Mouse (Mus musculus): ENCODE measurements around the gene 2310007B03Rik. TPM values are rescaled to one million over a fixed set of nuclear protein-coding genes. Genes with fewer than 3 reads are reported as not detected.

The 2310007B03Rik gene
- polyA plus RNA-seq, 1 experiment: 0.88 TPM

DNA sequence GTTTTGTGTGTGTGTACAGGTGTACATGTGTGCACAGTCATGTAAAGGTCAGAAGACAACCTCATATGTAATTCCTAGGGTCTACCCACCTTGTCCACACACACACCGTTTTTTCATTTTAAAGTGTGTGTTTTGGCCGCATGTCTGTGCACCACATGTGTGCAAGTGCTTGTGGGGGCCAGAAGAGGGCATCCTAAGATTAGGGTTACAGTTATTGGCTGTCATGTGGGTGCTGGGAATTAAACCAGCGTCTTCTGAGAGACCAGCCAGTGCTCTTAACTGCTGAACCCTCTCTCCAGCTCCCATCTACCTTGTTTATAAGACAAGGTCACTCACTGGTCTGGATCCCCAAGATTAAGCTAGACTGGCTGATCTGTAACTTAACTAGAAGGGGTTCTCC lies 34.2 kb upstream of the 2310007B03Rik start:
- no peak overlapping the region for H3K4me3 ChIP-seq (ENCODE audit: control insufficient read depth, insufficient read depth, low read length)
- no peak overlapping the region for H3K27ac ChIP-seq (ENCODE audit: control insufficient read depth, insufficient read depth, low read length)
- H3K27me3 ChIP-seq (ENCODE audit: control insufficient read depth, insufficient read depth, low read length): no peaks in the 10 kb centered on the region
- 94% methylated on average over 3 of the region's 3 CpGs for WGBS
- TF ChIP-seq CTCF (IDR thresholded peaks at IDR 0.05; ENCODE audit: borderline replicate concordance, control insufficient read depth, extremely low read depth, insufficient read depth, low read length, poor library complexity) (no peak), POLR2A (IDR thresholded peaks at IDR 0.05; ENCODE audit: control insufficient read depth, extremely low read depth, insufficient read depth, low read length, poor library complexity) (no peak)
- H3K4me1 ChIP-seq (replicated peaks; ENCODE audit: control insufficient read depth, insufficient read depth, low read length): no peaks in the 10 kb centered on the region
- H3K36me3 ChIP-seq (ENCODE audit: control insufficient read depth, insufficient read depth, low read length): no peaks in the 10 kb centered on the region
- DNase-seq: no peak

DNA sequence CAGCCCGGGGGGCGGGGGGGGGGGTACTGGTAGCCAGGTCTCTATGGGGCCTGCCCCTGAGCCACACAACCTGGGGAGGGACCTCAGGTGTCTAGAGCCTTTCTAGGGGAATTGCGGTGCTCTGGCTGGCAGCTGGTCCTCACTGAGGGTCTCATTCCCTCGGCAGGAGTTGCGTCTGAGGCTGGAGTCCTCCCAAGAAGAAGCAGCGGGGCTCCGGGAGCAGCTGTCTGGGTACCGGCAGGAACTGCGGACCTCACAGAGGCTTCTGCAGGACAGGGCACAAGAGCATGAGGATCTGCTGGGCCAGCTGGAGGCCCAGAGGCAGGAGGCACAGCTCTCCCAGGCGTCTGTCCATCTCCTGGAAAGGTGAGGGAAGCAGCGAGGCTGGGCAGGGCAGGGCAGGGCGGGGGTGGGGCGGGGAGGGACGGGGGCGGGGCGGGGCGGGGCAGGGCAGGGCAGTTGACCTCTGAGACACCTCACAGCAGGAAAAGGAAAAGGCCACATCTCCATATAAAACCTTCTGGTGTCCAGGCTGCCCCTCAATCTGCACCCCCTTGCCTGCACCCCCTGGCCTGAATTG lies 30.1 kb upstream of the 2310007B03Rik start:
- WGBS: 32% methylated on average over 11 of the region's 17 CpGs
- no peak for DNase-seq
- H3K27me3 ChIP-seq (ENCODE audit: control insufficient read depth, insufficient read depth, low read length): no peaks in the 10 kb centered on the region
- H3K4me1 ChIP-seq (replicated peaks; ENCODE audit: control insufficient read depth, insufficient read depth, low read length): no peaks in the 10 kb centered on the region
- H3K36me3 ChIP-seq (ENCODE audit: control insufficient read depth, insufficient read depth, low read length): no peaks in the 10 kb centered on the region
- no peak overlapping the region for H3K27ac ChIP-seq (ENCODE audit: control insufficient read depth, insufficient read depth, low read length)
- TF ChIP-seq CTCF (IDR thresholded peaks at IDR 0.05; ENCODE audit: borderline replicate concordance, control insufficient read depth, extremely low read depth, insufficient read depth, low read length, poor library complexity) (no peak), POLR2A (IDR thresholded peaks at IDR 0.05; ENCODE audit: control insufficient read depth, extremely low read depth, insufficient read depth, low read length, poor library complexity) (no peak)
- no peak overlapping the region for H3K4me3 ChIP-seq (ENCODE audit: control insufficient read depth, insufficient read depth, low read length)

DNA sequence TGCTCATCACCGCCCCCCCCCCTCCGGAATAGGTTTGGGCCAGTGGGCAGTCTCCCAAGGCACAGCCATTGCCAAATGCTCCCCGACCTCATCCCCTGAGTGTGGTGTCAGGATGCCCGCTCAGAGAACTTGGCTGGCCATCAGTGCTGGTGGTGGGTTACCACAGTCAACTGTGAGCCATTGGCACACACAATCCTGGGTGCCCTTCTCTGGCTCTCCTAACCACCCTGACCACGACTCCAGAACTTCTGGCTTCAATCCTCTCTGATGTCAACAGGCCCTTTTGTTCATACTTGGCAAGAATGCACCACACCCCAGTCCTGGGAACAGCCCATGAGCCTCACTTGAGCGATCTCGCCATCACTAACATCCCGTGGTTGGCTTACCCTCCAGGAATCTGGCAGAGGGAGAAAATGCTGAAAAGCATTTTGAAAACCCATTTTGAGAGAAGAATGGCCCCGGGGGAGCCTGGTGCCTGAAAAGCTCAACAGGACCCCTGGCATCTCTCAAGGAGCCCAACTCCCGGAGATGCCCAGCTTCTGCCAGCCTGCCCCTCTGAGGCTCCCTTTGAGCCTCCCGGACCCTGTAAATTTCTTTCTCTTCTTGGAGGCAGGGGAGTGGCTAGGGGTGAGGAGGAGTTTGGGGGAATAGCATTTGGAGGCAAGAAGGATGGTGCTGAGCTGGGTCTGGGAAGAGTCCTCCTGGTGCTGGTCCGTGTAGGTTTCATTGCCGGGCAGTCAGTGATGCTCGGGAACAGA lies 23.5 kb upstream of the 2310007B03Rik start:
- no peaks in the 10 kb centered on the region for H3K36me3 ChIP-seq (ENCODE audit: control insufficient read depth, insufficient read depth, low read length)
- H3K27ac ChIP-seq (ENCODE audit: control insufficient read depth, insufficient read depth, low read length): no peak overlapping the region

DNA sequence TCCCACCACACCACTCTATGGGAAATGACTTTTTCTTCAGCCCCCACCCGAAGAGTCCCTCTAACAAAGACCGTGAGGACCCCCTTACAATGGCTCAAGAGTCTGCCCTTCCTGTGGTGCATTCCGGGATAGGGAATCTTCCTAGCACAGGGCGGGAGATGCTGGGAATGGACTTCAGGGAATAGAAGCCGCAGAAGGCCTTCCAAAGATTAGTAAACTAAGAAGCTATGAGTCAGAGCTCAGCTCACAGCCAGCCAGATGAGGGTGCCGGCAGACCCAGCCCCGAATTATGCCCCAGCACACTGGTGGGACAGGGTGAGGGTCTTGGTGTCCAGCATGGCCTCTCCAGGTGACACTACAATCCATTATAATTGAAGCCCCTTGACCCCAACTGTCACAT lies 21.5 kb upstream of the 2310007B03Rik start:
- Histone ChIP-seq H3K4me3 (ENCODE audit: control insufficient read depth, insufficient read depth, low read length) (no peak overlapping the region), H3K36me3 (ENCODE audit: control insufficient read depth, insufficient read depth, low read length) (no peaks in the 10 kb centered on the region), H3K27me3 (ENCODE audit: control insufficient read depth, insufficient read depth, low read length) (peaks cover 2% of the 10 kb centered on the region; the same call in 1 of the 2 replicates), H3K27ac (ENCODE audit: control insufficient read depth, insufficient read depth, low read length) (no peak overlapping the region), H3K4me1 (replicated peaks; ENCODE audit: control insufficient read depth, insufficient read depth, low read length) (no peaks in the 10 kb centered on the region)
- TF ChIP-seq CTCF (IDR thresholded peaks at IDR 0.05; ENCODE audit: borderline replicate concordance, control insufficient read depth, extremely low read depth, insufficient read depth, low read length, poor library complexity) (no peak), POLR2A (IDR thresholded peaks at IDR 0.05; ENCODE audit: control insufficient read depth, extremely low read depth, insufficient read depth, low read length, poor library complexity) (no peak)
- 94% methylated on average over 7 of the region's 7 CpGs for WGBS
- no peak for DNase-seq

More for the DNA sequence above, 23.5 kb upstream of the 2310007B03Rik start:
- no peak for TF ChIP-seq POLR2A (IDR thresholded peaks at IDR 0.05; ENCODE audit: control insufficient read depth, extremely low read depth, insufficient read depth, low read length, poor library complexity)
- no peak for TF ChIP-seq CTCF (IDR thresholded peaks at IDR 0.05; ENCODE audit: borderline replicate concordance, control insufficient read depth, extremely low read depth, insufficient read depth, low read length, poor library complexity)
- no peaks in the 10 kb centered on the region for H3K27me3 ChIP-seq (ENCODE audit: control insufficient read depth, insufficient read depth, low read length)
- DNase-seq: no peak
- H3K4me1 ChIP-seq (replicated peaks; ENCODE audit: control insufficient read depth, insufficient read depth, low read length): no peaks in the 10 kb centered on the region
- 79% methylated on average over 14 of the region's 14 CpGs for WGBS
- H3K4me3 ChIP-seq (ENCODE audit: control insufficient read depth, insufficient read depth, low read length): no peak overlapping the region

DNA sequence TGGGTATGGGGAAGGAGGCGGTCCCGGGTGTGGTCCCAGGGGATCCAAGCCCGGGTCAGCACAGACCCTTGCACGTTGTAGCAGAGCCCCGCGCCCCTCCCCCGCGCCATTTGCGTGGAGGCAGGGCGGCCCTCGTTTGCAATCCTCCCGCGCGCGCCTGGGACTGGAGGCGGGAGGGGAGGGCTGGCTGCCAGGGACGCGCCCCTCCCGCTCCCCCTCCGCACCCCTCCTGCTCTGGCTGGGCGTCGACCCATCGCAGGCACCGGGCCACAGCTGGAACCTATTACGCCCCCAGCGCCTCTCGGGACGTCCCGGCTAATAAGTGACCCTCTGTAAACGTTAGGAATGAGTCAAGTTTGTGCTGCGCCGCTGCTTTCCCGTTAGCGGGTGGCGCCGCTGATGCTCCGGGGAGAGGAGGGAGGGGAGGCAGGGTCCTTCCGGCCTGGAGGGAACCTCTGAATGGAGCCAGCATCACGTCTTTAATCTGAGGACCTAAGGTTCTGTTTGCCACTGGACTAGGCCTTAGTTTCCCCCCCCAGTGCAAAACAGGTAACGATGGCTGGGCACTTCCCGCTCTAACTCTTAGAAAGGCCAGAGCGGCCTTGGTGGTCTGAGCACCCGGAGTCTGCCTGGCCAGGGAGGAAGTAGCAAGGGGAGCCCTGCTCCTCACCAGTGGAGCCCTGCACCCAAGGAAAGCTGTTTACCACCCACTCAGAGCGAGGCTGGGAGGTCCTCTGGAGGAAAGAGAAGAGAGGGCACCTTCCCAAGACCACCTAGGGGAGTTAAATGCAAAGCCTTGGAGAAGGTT lies 16.0 kb upstream of the 2310007B03Rik start:
- DNase-seq: no peak
- no peak overlapping the region for H3K4me3 ChIP-seq (ENCODE audit: control insufficient read depth, insufficient read depth, low read length)
- H3K36me3 ChIP-seq (ENCODE audit: control insufficient read depth, insufficient read depth, low read length): no peaks in the 10 kb centered on the region
- no peaks in the 10 kb centered on the region for H3K4me1 ChIP-seq (replicated peaks; ENCODE audit: control insufficient read depth, insufficient read depth, low read length)
- TF ChIP-seq CTCF (IDR thresholded peaks at IDR 0.05; ENCODE audit: borderline replicate concordance, control insufficient read depth, extremely low read depth, insufficient read depth, low read length, poor library complexity) (no peak), POLR2A (IDR thresholded peaks at IDR 0.05; ENCODE audit: control insufficient read depth, extremely low read depth, insufficient read depth, low read length, poor library complexity) (no peak)
- 4% methylated on average over 44 of the region's 44 CpGs for WGBS
- peaks cover 5% of the 10 kb centered on the region; the same call in 1 of the 2 replicates for H3K27me3 ChIP-seq (ENCODE audit: control insufficient read depth, insufficient read depth, low read length)
- H3K27ac ChIP-seq (ENCODE audit: control insufficient read depth, insufficient read depth, low read length): no peak overlapping the region

DNA sequence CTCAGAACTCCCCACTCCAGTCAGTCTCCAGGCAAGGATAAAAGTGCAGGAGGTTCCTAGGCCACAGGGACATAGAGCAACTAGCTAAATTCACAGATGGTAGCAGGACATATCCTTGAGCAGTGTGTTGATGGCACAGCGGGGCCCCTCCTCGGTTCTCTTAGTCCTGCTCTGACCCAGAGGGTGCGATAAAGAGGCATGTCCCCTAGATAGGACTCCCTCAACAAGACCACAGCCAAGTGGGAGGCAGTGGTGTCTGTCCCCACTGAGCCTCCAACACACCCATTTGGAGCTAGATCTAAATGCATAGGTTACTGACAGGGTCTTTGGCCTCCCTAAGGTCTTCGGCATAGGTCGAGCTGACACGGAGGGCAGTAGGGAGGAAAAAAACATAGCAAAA lies 15.1 kb upstream of the 2310007B03Rik start:
- Histone ChIP-seq H3K27ac (ENCODE audit: control insufficient read depth, insufficient read depth, low read length) (no peak overlapping the region), H3K36me3 (ENCODE audit: control insufficient read depth, insufficient read depth, low read length) (no peaks in the 10 kb centered on the region), H3K4me1 (replicated peaks; ENCODE audit: control insufficient read depth, insufficient read depth, low read length) (no peaks in the 10 kb centered on the region), H3K4me3 (ENCODE audit: control insufficient read depth, insufficient read depth, low read length) (no peak overlapping the region), H3K27me3 (ENCODE audit: control insufficient read depth, insufficient read depth, low read length) (peaks cover 5% of the 10 kb centered on the region; the same call in 1 of the 2 replicates)
- DNase-seq: no peak
- WGBS: 47% methylated on average over 6 of the region's 6 CpGs
- TF ChIP-seq CTCF (IDR thresholded peaks at IDR 0.05; ENCODE audit: borderline replicate concordance, control insufficient read depth, extremely low read depth, insufficient read depth, low read length, poor library complexity) (no peak), POLR2A (IDR thresholded peaks at IDR 0.05; ENCODE audit: control insufficient read depth, extremely low read depth, insufficient read depth, low read length, poor library complexity) (no peak)
